Mouse (Mus musculus): Measurements from ENCODE around the gene Sox12.
"Not testable (repeated sequence)": the region's sequence is repeated elsewhere in the genome, so short reads cannot be mapped to it uniquely, and the experiment has no call there.

Gene Sox12

GRCm38 (mm10) chr2:152359616-152360015, 38.2 kb downstream of the Sox12 start:
- DNase-seq (ENCODE audit: low spot score in 2 of 2), result no peak

GRCm38 (mm10) chr2:152358977-152359376, 38.9 kb downstream of the Sox12 start:
- not testable (repeated sequence) for DNase-seq (ENCODE audit: low spot score in 2 of 2)

GRCm38 (mm10) chr2:152357254-152357653, 40.6 kb downstream of the Sox12 start:
- DNase-seq (ENCODE audit: low spot score in 2 of 2), result no peak

- peak in 1 of 2 experiments; percentile 18 for DNase-seq (ENCODE audit: low spot score in 2 of 2)
Measured at GRCm38 (mm10) chr2:152349842-152350540, 47.9 kb downstream of the Sox12 start.

GRCm38 (mm10) chr2:152349205-152349604, 48.7 kb downstream of the Sox12 start:
- no peak for DNase-seq (ENCODE audit: low spot score in 2 of 2)

GRCm38 (mm10) chr2:152347722-152348121, 50.1 kb downstream of the Sox12 start:
- no peak for DNase-seq (ENCODE audit: low spot score in 2 of 2)

GRCm38 (mm10) chr2:152346776-152347465, 50.9 kb downstream of the Sox12 start:
- DNase-seq (ENCODE audit: low spot score in 2 of 2), result no peak

GRCm38 (mm10) chr2:152345393-152345792, 52.5 kb downstream of the Sox12 start:
- no peak for DNase-seq (ENCODE audit: low spot score in 2 of 2)

GRCm38 (mm10) chr2:152344909-152345308, 53.0 kb downstream of the Sox12 start:
- DNase-seq (ENCODE audit: low spot score in 2 of 2), result no peak

- DNase-seq (ENCODE audit: low spot score in 2 of 2), result no peak
Measured at GRCm38 (mm10) chr2:152344361-152344760, 53.5 kb downstream of the Sox12 start.

Data from right cerebral cortex, postnatal 36 days (tissue).